Mouse (Mus musculus) stomach, embryonic 16.5 days (tissue): ENCODE measurements around the gene Ropn1. TPM values are rescaled to one million over a fixed set of nuclear protein-coding genes. Genes with fewer than 3 reads are reported as not detected.

Experiments
- ATAC-seq: fragments of 200-750 bp; cut with Nextera tagmentation; 2 replicates; pipeline ENCODE4 v1.8.0; 2017; ENCODE audit warnings: moderate number of reproducible peaks, moderate TSS enrichment; ENCODE audit not compliant: insufficient read depth, low FRiP score
- H3K27ac ChIP-seq: fragments of 300-500 bp; sonication (generic); 2 replicates; pipeline ENCODE4 v1.5.1; 2014; ENCODE audit warnings: low read length
- H3K27me3 ChIP-seq: fragments of 300-500 bp; sonication (generic); 2 replicates; pipeline ENCODE4 v1.6.1; 2014; ENCODE audit warnings: low read length, control low read depth, mixed read lengths; ENCODE audit not compliant: control insufficient read depth, insufficient read depth
- H3K36me3 ChIP-seq: fragments of 300-500 bp; sonication (generic); 2 replicates; pipeline ENCODE4 v1.6.1; 2014; ENCODE audit warnings: low read length; ENCODE audit not compliant: control insufficient read depth, insufficient read depth
- H3K4me1 ChIP-seq: fragments of 300-500 bp; sonication (generic); 2 replicates; pipeline ENCODE4 v1.6.1; 2014; ENCODE audit warnings: low read length, control low read depth, mixed read lengths; ENCODE audit not compliant: control insufficient read depth, insufficient read depth
- H3K4me2 ChIP-seq: fragments of 300-500 bp; sonication (generic); 2 replicates; pipeline ENCODE4 v1.6.1; 2014; ENCODE audit warnings: low read depth, low read length, mixed read lengths
- H3K4me3 ChIP-seq: fragments of 300-500 bp; sonication (generic); replicated peaks from 2 replicates; pipeline ENCODE4 v1.5.1; 2014; ENCODE audit warnings: mild to moderate bottlenecking, low read length
- H3K9ac ChIP-seq: fragments of 300-500 bp; sonication (generic); 2 replicates; pipeline ENCODE4 v1.6.1; 2014; ENCODE audit warnings: low read length
- H3K9me3 ChIP-seq: fragments of 300-500 bp; sonication (generic); replicated peaks from 2 replicates; pipeline ENCODE4 v1.6.1; 2016; ENCODE audit warnings: low read length, control low read depth; ENCODE audit not compliant: control insufficient read depth
- WGBS: fragments of 180-500 bp; shearing (Covaris S2); extraction: QIAGEN DNeasy Blood & Tissue Kit; methylation state at CpG from one replicate; pipeline ENCODE4 v1.1.7; 2014; 5-methylcytosine and 5-hydroxymethylcytosine counted together
- polyA plus RNA-seq: library from polyadenylated mRNA; unstranded; fragments of >200 nt; fragmentation: Nextera tagmentation; extraction: Ambion mirVana; gene quantifications from 2 replicates; pipeline ENCODE4 v1.2.1, GENCODE M21; 2015

Gene Ropn1
- polyA plus RNA-seq, 1 experiment from 2014 or later, result not detected

DNA sequence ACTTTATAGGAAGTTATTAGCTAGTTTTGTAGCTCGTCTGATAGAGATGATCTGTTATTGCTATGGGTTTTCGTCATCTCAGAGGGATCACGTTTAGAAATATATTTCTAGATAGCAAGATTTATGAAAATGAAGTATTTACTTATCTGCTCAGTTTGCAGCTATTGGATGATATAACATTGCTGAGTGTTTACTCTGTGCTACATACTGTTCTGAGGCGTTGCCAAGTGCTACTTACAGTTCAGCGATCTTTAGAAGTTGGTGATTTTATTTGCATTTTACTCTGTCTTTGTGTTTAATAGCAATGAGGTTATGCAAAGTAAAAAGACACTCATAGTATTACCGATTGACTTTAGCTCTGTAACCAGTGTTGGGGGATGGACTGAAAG lies 51.1 kb downstream of the Ropn1 start:
- Histone ChIP-seq H3K27me3 (no peaks in the 10 kb centered on the region), H3K4me2 (no peak overlapping the region), H3K9ac (no peak overlapping the region), H3K9me3 (no peaks in the 10 kb centered on the region), H3K27ac (no peak overlapping the region), H3K4me1 (peaks cover 3% of the 10 kb centered on the region), H3K36me3 (0 out of 2 replicates have a peak, but pooled peaks cover 3% of the 10 kb centered on the region), H3K4me3 (no peak overlapping the region)
- no peak for ATAC-seq
- 60% methylated on average over 6 of the region's 6 CpGs for WGBS

GRCm38 (mm10) chr16:34706019-34706418 lies 56.3 kb downstream of the Ropn1 start:
- Histone ChIP-seq H3K27me3 (no peaks in the 10 kb centered on the region), H3K36me3 (0 out of 2 replicates have a peak, but pooled peaks cover 3% of the 10 kb centered on the region), H3K27ac (peak overlapping the region; percentile 86), H3K9ac (no peak overlapping the region), H3K9me3 (no peaks in the 10 kb centered on the region), H3K4me2 (no peak overlapping the region), H3K4me1 (no peaks in the 10 kb centered on the region), H3K4me3 (no peak overlapping the region)
- WGBS, result 47% methylated on average over 2 of the region's 2 CpGs
- ATAC-seq, result 0 out of 2 replicates have a peak, but pooled peaks have one; percentile 25

GRCm38 (mm10) chr16:34706487-34706946 lies 56.8 kb downstream of the Ropn1 start:
- no peak overlapping the region for H3K4me3 ChIP-seq
- ATAC-seq, result peak; percentile 75
- no peaks in the 10 kb centered on the region for H3K9me3 ChIP-seq
- WGBS, result 44% methylated on average over 7 of the region's 7 CpGs
- no peaks in the 10 kb centered on the region for H3K4me1 ChIP-seq
- no peak overlapping the region for H3K4me2 ChIP-seq
- peak overlapping the region; percentile 86 for H3K27ac ChIP-seq
- 0 out of 2 replicates have a peak, but pooled peaks cover 3% of the 10 kb centered on the region for H3K36me3 ChIP-seq
- no peaks in the 10 kb centered on the region for H3K27me3 ChIP-seq
- H3K9ac ChIP-seq, result no peak overlapping the region

GRCm38 (mm10) chr16:34711481-34711880 lies 61.8 kb downstream of the Ropn1 start:
- ATAC-seq, result no peak
- no peak overlapping the region for H3K4me2 ChIP-seq
- no peak overlapping the region for H3K9ac ChIP-seq
- no peaks in the 10 kb centered on the region for H3K36me3 ChIP-seq
- H3K27me3 ChIP-seq, result no peaks in the 10 kb centered on the region
- no peak overlapping the region for H3K4me3 ChIP-seq
- WGBS, result 80% methylated on average over 3 of the region's 3 CpGs
- no peaks in the 10 kb centered on the region for H3K9me3 ChIP-seq
- H3K27ac ChIP-seq, result no peak overlapping the region
- H3K4me1 ChIP-seq, result no peaks in the 10 kb centered on the region

GRCm38 (mm10) chr16:34725156-34725555 lies 75.4 kb downstream of the Ropn1 start:
- ATAC-seq, result no peak

More at GRCm38 (mm10) chr16:34725156-34725555, 75.4 kb downstream of the Ropn1 start:
- Histone ChIP-seq H3K9ac (no peak overlapping the region), H3K4me3 (no peak overlapping the region), H3K36me3 (no peaks in the 10 kb centered on the region), H3K9me3 (peaks cover 5% of the 10 kb centered on the region; the same call in 1 of the 2 replicates), H3K27me3 (no peaks in the 10 kb centered on the region), H3K4me1 (no peaks in the 10 kb centered on the region), H3K4me2 (no peak overlapping the region), H3K27ac (no peak overlapping the region)
- WGBS, result 89% methylated on average over 3 of the region's 3 CpGs

Other genes starting within 250 kb of the Ropn1 start
- gene Kalrn, start 76.4 kb upstream of the Ropn1 start, polyA plus RNA-seq, result 22.7 and 24.6 TPM in 2 replicates
- 5.3 and 5.6 TPM in 2 replicates for gene Ccdc14, start 40.7 kb downstream of the Ropn1 start, polyA plus RNA-seq
- 354 and 371 TPM in 2 replicates for gene Mylk, start 95.3 kb downstream of the Ropn1 start, polyA plus RNA-seq